Mouse (Mus musculus): Measurements from ENCODE around the gene H13. TPM values are rescaled to one million over a fixed set of nuclear protein-coding genes. Genes with fewer than 3 reads are reported as not detected.

Gene H13
- total RNA-seq, 4 experiments from 2014 or later = 69.8 to 81.5 (median 78.5) TPM

DNA sequence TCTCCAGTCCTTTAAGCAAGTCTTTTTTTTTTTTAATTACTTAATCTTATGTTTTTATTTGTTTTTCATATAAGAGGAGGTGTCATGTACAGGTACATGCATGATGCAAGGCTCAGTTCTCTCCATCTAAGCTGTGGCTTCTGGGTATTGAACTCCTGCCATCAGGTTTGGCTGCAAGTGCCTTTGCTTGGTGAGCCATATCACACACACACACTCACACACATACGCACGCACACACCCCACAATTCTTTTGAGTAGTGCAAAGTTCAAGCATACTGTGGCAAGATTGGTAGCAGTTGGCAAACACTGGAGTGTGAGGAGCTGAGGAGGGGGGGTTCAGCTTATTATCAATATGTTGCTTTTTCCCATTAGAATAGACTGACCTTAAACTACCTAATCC lies 63.9 kb downstream of the H13 start:
- DNase-seq (ENCODE audit: low spot score in 2 of 2) = no peak

DNA sequence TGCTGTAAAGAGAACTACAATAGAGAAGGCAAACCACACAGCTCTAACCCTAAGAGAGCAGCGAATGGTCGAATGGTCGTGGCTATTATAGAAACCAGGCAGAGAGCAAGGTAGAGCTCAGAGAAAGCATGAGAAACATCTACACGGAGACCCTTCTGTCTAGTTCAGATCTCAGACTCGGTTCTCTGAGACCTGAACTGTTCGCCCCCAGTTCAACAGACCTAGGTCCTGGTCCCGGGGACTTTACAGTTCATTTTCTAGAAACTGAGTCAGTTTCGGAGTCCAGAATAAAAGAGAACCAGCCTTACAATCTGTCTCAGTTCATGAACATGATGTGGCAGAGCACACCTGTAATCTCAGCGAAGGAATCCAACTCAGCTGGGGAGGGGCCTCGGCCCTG lies 65.2 kb downstream of the H13 start:
- DNase-seq (ENCODE audit: low spot score in 2 of 2) = no peak

DNA sequence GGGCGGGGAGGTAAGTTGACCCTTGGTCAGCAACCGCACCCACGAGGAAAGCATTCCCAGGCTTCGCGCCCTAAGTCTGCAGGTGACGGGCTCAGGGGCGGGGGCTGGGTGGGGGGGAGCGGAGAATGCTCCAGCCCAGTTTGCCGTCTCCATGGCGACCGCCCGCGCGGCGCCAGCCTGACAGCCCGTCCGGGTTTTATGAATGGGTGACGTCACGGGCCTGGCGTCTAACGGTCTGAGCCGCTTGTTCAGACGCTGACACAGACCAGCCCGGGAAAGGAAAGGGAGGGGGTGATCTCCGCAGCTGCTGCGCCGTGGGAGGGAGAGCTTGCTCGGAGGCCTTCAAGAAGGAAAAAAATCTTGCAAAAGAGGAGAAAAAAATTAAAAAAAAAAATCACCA lies 65.7 kb downstream of the H13 start:
- DNase-seq (ENCODE audit: low spot score in 2 of 2) = peak; percentile 91

DNA sequence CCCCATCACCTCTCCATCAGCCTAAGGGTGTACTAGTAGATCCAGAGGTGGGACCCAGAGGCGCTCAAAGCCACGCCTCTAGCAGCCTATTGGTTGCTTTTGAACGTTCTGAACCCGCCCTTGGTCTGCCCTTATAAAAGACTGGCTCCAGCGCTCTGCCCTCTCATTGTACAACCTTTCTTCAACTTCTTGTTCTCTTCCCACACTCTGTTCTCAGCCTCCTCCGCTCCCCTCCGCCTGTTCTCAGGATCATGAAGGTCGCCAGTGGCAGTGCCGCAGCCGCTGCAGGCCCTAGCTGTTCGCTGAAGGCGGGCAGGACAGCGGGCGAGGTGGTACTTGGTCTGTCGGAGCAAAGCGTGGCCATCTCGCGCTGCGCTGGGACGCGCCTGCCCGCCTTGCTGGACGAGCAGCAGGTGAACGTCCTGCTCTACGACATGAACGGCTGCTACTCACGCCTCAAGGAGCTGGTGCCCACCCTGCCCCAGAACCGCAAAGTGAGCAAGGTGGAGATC lies 66.9 kb downstream of the H13 start, which contains the start of gene Id1:
Gene Id1 (plus strand): TSS at position 162 of the 512 bp plus-strand sequence.
- DNase-seq (ENCODE audit: low spot score in 2 of 2) = peak; percentile 50 to 53

DNA sequence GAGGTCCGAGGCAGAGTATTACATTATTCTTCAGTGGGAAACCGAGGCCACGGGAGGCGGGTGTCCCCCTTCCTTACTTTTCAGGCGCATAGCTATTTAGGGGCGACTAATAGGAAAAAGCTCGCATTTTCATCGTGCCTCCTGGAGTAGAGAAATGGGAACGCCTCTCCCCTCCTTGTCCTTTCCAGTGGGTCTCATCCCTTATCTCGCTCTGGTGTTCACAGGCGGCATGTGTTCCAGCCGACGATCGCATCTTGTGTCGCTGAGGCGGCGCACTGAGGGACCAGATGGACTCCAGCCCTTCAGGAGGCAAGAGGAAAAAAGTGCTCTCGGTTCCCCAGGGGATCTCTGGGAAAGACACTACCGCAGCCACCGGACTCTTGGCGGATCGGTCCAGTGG lies 67.5 kb downstream of the H13 start:
- DNase-seq (ENCODE audit: low spot score in 2 of 2) = no peak

DNA sequence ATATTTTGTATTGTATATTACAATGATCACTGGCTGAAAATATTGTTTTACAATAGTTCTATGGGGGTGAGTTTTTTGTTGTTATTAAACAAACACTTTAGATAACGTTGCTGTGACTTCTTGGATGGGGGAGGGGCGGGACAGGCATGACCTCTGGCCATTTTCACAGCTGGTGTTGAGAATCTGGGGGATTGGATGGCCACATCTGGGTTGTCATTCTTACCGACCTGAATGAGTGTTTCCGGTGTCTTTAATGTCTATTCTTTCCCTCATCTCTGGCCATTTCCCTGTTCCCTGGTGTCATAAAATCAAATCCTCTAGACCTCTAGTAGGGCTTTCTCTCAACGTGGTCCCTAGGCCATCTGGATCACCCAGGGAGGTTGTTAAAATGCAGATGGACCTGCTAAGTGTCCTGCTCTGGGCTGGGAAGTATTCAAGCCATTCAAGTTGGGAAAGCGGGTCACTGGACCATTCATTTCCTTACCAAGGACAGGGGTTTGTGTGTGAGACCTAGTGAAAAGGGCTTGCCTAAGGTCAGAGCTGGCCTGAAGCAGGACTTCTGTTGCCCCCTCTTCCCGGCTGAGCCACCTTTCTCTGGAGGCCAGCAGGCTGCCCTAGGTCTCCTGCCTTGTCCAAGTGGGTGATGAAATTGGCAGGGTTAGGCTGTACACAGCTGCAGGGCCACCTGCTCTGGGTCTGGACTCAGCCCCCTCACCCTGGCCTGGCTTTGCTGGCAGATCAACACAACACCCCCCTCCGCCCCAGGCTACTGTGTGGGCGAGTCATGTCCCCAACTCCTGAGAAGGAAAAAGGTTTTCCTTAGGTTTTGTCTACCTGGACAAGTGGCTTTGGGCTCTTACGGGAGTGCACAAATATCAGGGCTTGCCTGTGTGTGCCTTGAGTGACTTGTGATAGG lies 68.3 kb downstream of the H13 start:
- DNase-seq (ENCODE audit: low spot score in 2 of 2) = no peak

DNA sequence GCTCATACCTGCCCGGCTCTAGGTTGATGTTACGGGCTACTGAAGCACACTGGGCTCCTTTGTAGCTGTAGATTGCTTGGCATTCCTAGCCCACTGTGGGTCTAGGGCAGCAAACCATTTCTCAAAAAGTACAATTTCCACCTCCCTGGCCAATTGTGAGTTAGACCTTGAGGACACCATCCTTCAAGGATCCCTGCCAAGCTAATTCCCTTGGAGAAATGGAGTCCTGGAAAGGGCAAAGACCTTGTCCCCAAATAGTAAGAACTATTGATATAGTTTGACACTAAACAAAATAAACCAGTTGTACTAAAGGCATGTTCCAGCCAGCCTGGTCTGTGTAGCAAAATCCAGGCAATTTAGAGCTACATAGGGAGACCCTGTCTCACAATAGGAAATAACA lies 69.1 kb downstream of the H13 start:
- DNase-seq (ENCODE audit: low spot score in 2 of 2) = no peak

DNA sequence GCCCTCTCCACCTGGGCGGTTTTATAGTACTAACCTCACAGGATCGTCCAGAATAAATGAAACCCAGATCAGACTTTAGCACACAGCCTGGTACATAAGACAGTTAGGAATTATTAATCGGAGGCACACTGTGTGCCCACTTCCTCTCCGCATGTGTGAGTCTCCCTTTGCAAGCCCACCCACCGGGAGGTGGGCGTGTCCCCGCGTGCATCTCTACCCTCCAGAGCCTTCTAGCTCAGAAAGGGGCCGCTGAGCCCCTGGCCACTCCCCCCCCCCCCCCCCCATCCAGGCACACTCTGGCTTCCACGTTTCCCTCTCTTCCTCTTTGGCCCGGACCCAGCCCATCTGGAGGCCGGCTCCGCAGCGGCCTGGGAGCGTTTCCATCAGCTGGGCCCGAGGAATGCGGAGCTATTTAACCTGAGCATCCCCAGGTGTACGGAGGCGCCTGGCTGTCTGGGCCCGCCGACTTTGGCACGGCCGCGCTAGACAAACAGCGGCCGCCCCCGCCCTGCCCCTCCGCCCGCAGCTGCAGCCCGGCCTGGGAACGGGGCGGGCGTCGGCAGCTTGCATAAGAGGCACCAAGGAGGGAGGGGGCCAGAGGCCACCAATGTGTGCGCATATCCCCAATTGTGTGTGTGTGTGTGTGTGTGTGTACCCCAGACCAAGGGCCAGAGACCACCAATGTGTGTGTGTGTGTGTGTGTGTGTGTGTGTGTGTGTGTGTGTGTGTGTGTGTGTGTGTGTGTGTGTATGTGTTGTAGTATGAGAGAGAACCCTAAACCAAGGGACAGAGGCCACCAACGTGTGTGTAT lies 70.0 kb downstream of the H13 start:
- DNase-seq (ENCODE audit: low spot score in 2 of 2) = no peak

DNA sequence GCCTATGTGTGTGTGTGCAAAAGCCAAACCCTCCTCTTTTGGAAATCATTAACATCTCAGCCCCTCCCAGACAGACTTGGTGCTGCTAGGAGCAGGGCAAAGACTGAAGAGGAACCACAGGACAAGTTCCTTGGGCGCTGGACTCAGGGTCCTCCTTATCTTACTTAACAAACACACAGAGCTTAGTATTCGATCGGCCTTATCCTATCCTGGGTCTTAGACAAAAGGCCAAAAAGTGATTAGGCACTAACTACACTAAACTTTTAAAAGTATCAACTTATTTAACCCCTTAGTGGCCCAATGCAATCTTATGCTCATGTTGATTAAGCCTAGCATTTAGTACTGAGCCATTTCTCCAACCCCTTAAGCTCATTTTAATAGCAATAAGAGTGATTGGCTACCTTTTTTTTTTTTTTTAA lies 70.6 kb downstream of the H13 start:
- DNase-seq (ENCODE audit: low spot score in 2 of 2) = no peak

DNA sequence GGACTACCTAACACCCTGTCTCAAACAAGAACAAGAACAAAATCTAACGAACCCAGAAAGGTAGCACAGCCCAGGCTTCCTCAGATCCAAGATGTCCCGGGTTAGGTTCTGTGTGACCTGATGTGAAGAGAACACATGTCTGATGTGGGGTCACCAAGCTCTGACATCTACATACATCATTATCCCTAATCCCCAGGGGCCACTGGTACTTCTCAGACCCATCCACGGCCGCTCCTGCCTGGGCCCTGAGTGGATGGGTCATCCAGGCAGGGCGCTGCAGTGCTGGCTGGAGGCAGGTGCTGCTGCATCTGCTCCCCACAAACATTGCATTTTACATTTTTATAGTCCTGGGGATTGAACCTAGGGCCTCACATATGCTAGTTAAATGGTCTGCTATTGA lies 71.2 kb downstream of the H13 start:
- no peak for DNase-seq (ENCODE audit: low spot score in 2 of 2)

DNA sequence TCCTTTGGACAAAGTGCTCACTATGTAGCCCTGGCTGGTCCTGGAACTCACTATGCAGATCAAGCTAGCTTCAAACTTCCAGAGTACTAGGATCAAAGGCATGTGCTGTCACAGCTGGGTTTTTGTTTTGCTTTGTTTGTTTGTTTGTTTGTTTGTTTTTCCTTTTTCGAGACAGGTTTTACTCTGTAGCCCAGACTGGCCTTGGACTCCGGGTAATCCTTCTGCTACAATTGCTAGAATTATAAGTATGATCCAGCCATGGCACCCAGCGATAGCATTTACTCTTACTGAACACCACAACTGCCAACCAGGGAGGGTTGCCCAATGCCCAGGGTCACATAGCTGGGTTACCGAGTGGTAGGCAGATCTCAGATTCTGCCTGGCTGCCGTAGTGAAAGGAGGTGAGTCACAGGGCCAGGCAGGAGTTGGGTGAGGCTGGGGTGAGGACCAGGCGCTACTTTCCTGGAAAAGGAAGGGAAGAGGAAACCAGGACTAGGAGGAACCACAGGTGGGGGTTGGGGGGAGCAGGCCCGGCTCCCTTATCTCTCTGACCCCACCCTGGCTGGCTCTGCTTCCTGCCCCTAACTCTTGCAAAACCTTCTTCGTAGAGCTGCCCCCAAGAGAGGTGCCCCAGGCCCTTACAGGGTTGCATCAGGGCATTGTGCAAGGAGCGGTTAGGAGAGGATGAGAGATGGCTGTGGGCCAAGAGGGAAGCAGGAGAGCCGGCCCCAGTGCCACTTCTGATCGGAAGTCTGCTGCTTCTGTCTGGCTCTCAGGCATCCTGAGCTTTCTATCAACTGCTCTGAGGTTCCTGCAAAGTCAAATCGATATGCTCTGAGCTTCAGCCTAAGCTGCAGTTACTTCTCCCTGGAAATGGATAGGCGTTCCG lies 72.1 kb downstream of the H13 start:
- DNase-seq (ENCODE audit: low spot score in 2 of 2) = no peak

DNA sequence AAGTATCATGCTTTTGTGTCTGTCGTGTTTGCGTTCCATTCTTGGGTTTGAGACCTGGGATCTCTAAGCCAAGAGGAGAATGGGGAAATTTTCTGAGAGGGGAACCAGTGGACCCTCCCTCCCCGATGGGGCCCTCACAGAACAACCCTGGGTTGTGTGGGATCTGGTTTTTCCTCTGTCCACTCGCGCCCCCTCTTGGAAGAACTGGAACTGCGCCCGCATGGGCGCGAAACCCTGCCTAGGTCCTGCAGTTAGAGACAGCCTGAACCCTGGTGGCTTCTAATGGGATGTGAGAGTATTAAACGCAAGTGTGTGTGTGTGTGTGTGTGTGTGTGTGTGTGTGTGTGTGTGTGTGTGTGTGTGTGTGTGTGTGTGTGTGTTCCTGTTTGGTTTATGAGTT lies 73.2 kb downstream of the H13 start:
- no peak for DNase-seq (ENCODE audit: low spot score in 2 of 2)

DNA sequence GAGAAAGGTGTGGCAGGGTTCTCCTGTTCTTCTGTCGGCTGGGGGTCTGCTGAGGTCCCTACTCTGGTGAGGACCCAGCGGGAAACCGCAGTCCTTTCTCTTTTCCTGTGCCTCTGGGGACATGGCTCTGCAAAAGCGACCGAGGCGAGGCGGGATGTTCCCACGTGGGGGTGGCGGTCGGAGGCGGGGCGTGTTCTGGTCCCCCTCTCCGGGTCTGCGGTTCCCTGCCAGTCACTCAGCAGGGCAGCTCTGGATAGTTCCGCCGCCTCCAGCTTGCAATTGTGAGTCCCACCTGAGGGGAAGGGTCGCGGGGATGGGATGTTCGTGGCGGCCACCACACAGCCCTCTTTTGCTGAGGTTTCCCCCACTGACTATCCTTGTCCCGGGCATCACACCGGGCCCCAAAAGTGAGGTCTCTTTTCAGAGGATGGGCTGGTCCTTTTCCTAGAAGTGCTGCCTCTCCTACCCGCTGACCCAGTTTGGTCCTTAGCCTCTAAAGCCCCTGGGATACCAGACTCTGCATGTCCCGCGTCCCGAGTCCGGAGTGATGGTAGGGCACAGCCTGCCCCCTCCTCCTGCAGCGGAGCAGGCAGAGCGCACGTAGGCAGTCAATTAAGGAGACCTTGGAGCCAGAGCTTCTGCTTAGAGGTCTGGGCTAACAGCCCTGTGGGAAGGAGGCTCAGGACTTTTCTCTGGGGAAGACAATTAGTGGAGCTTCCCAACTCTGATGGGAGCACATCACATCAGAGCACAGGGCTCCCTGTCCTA lies 84.9 kb downstream of the H13 start, which contains the start of gene Cox4i2:
Gene Cox4i2 (plus strand): TSS at position 230 of the 768 bp plus-strand sequence.
- DNase-seq (ENCODE audit: low spot score in 2 of 2) = no peak

DNA sequence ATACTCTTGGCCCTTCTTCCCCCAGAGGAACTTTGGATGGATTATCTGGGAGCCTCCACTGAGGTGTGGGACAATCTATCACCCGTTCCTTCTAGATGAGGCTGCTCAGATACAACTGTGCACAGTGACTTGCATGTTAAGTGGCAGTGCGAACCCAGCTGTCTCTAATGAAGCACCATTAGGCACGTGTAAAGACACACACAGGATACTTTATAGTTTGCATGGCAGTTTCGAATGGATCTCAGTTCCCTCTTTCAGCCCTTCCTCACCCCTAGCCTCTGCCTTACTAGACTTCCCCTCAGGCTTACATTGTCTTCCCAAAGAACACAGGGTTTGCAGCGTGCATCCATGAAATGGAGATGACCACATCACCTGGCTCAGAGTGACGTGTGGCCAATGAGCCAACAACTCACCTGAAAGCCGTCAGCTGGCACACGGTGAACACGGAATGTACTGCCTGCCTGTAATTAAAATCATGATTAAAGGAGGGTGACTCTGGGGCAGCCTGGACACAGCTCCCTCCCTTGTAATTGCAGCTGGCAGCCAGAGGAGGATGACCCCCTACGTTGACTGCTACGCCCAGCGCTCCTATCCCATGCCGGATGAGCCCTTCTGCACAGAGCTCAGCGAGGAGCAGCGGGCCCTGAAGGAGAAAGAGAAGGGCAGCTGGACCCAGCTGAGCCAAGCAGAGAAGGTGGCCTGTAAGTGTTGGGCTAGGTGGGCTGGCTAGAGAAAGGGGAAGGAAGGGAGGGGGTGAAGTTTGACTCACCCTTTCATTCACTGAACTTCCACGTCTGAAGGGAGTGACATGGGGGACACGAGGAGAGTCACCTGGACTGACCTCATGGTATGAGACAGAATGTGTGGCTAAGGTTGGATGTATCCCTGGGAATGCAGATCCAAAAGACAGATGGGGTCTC lies 87.5 kb downstream of the H13 start:
- no peak for DNase-seq (ENCODE audit: low spot score in 2 of 2)

DNA sequence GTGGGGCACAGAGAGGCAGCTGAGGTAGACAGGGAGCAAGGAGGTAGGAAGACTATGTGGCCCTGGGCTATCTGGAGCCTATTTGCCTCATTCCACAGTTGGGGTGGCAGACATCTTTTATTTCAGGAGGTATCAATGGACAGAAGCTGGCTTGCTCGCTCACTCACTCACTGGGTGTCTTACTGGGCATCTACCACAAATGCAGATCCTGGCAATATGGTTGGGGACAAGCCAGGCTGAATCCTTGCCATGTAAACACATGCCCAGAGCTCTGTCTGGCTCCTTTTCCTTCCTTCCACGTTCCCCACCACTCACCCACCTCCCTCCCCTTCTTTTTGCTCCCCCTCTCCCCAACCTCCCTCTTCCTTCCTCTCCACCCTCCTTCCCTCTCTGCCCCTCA lies 88.2 kb downstream of the H13 start:
- no peak for DNase-seq (ENCODE audit: low spot score in 2 of 2)

Measured in layer of hippocampus, adult 8-10 months (tissue).